Mouse (Mus musculus) small intestine, adult 2 months (tissue): Measurements from ENCODE around the gene Togaram1. TPM values are rescaled to one million over a fixed set of nuclear protein-coding genes. Genes with fewer than 3 reads are reported as not detected.

ENCODE experiments used
- H3K27ac ChIP-seq: fragments of 200-500 bp; 2 replicates; pipeline ENCODE4 v1.5.1; 2012; ENCODE audit warnings: low read depth, low read length, control low read depth, inconsistent platforms; ENCODE audit not compliant: insufficient read depth
- H3K27me3 ChIP-seq: fragments of 200-500 bp; 2 replicates; pipeline ENCODE4 v1.6.1; 2012; ENCODE audit warnings: mild to moderate bottlenecking, moderate library complexity, low read length, inconsistent platforms; ENCODE audit not compliant: control insufficient read depth, insufficient read depth
- H3K36me3 ChIP-seq: fragments of 200-500 bp; 2 replicates; pipeline ENCODE4 v1.6.1; 2012; ENCODE audit warnings: mild to moderate bottlenecking, low read length, control low read depth, inconsistent platforms; ENCODE audit not compliant: control insufficient read depth, insufficient read depth
- H3K4me1 ChIP-seq: fragments of 200-500 bp; 2 replicates; pipeline ENCODE4 v1.6.1; 2012; ENCODE audit warnings: low read length, inconsistent platforms, mixed read lengths; ENCODE audit not compliant: control insufficient read depth, insufficient read depth, insufficient read length
- H3K4me3 ChIP-seq: fragments of 200-500 bp; 2 replicates; pipeline ENCODE4 v1.5.1; 2012; ENCODE audit warnings: low read depth, mild to moderate bottlenecking, control low read depth, inconsistent platforms, low read length, moderate library complexity
- CTCF ChIP-seq: fragments of 200-500 bp; IDR thresholded peaks from 2 replicates; pipeline ENCODE4 v1.5.1; 2012; ENCODE audit warnings: low read depth, mild to moderate bottlenecking, control low read depth, inconsistent platforms, low read length, moderate library complexity, mixed read lengths; ENCODE audit not compliant: insufficient replicate concordance, insufficient read length; ENCODE audit errors: extremely low read depth
- POLR2A ChIP-seq: fragments of 200-500 bp; IDR thresholded peaks from 2 replicates; pipeline ENCODE4 v1.6.1; 2012; ENCODE audit warnings: low read depth, mild to moderate bottlenecking, control low read depth, inconsistent platforms, low read length, moderate library complexity
- WGBS: fragments of 180-500 bp; shearing (Covaris S2); methylation state at CpG from one replicate; pipeline ENCODE4 v1.1.7; 2018; 5-methylcytosine and 5-hydroxymethylcytosine counted together
- polyA plus RNA-seq: library from polyadenylated mRNA; depleted of rRNA; stranded (reverse); fragments of >200 nt; gene quantifications from 2 replicates; pipeline ENCODE4 v1.2.3, GENCODE M21; 2012

Gene Togaram1
- polyA plus RNA-seq, 1 experiment, result 1.1 TPM

DNA sequence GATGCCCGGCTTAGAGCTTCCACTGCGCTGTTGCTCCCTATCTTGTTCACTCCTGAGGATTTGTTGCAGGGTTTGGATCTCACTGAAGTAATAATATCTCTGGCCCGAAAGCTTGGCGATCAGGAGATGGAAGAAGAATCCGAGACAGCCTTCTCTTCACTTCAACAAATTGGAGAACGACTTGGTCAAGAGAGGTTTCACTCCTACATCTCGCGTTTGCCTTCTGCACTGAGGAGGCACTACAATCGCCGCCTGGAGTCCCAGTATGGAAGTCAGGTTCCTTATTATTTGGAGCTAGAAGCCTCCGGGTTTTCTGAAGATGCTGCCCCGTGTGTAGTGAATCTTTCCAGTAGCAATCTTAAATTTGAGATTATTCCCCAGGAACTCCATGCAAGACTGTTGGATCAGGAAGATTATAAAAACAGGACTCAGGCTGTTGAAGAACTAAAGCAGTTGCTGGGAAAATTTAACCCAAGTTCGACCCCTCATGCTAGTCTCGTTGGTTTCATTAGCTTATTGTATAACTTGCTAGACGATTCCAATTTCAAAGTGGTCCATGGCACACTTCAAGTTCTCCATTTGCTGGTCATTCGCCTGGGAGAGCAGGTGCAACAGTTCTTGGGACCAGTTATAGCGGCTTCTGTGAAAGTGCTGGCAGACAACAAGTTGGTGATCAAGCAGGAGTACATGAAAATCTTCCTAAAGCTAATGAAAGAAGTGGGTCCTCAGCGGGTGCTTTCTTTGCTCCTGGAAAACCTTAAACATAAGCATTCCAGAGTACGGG, 1.2 kb downstream of the Togaram1 start:
- Histone ChIP-seq H3K4me3 (peak overlapping the region; percentile 91), H3K27me3 (no peaks in the 10 kb centered on the region), H3K36me3 (0 out of 2 replicates have a peak, but pooled peaks cover 3% of the 10 kb centered on the region), H3K27ac (no peak overlapping the region), H3K4me1 (peaks cover 2% of the 10 kb centered on the region)
- TF ChIP-seq CTCF (no peak), POLR2A (no peak)
- under 1% methylated on average over 19 of the region's 19 CpGs for WGBS

- peak overlapping the region; percentile 47 for H3K4me3 ChIP-seq
- TF ChIP-seq POLR2A, result no peak
- no peak for TF ChIP-seq CTCF
- H3K36me3 ChIP-seq, result 0 out of 2 replicates have a peak, but pooled peaks cover 3% of the 10 kb centered on the region
- H3K27me3 ChIP-seq, result no peaks in the 10 kb centered on the region
- no peak overlapping the region for H3K27ac ChIP-seq
- H3K4me1 ChIP-seq, result peaks cover 2% of the 10 kb centered on the region
- WGBS, result under 1% methylated on average over 9 of the region's 9 CpGs
Measured at GRCm38 (mm10) chr12:64967470-64967869, 1.9 kb downstream of the Togaram1 start.

GRCm38 (mm10) chr12:64968067-64968466, 2.5 kb downstream of the Togaram1 start:
- Histone ChIP-seq H3K27me3 (no peaks in the 10 kb centered on the region), H3K4me3 (no peak overlapping the region), H3K4me1 (peaks cover 2% of the 10 kb centered on the region), H3K27ac (no peak overlapping the region), H3K36me3 (0 out of 2 replicates have a peak, but pooled peaks cover 3% of the 10 kb centered on the region)
- TF ChIP-seq CTCF (no peak), POLR2A (no peak)
- WGBS, result 7% methylated on average over 2 of the region's 2 CpGs

DNA sequence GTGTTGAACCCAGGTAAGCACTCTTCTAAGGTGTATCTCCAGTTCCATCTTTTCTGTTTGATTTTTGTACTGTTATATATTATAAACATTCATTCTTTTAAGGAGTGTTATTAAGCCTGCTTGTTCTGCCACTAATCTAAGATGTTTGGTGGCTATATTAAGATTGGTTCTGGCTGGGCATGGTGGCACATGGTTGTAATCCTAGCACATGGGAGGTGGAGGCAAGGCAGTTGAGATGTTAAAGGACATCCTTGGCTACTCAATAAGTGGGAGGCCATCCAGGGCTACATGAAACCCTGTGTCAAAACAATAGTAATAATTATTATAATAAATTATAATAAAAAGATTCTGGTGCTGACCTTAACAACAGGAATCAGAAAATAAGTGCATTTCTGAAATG, 5.8 kb downstream of the Togaram1 start:
- 0 out of 2 replicates have a peak, but pooled peaks cover 3% of the 10 kb centered on the region for H3K36me3 ChIP-seq
- H3K27ac ChIP-seq, result no peak overlapping the region
- no peaks in the 10 kb centered on the region for H3K27me3 ChIP-seq
- no peak overlapping the region for H3K4me3 ChIP-seq
- no peaks in the 10 kb centered on the region; the same call in none of the 2 replicates for H3K4me1 ChIP-seq
- TF ChIP-seq CTCF, result no peak
- TF ChIP-seq POLR2A, result no peak

DNA sequence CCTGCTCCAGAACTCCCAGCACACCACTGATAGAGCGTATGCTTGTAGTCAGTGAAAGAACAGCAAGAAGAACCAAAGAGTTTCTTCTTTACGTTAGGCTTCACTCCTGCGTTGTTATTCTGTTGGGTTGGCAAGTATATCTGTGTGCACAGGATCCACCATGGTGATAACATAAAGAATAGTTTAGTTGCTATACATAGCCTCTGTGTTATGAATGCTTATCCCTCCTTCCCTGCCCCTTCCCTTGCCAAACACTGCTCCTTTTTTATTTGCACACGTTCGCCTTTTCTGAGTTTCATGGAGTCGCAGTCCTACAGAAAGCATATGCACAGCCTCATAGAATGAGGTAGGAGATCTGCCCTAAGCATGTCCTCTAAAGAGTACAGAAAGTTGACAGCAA, 6.5 kb downstream of the Togaram1 start:
- WGBS, result 65% methylated on average over 6 of the region's 6 CpGs

DNA sequence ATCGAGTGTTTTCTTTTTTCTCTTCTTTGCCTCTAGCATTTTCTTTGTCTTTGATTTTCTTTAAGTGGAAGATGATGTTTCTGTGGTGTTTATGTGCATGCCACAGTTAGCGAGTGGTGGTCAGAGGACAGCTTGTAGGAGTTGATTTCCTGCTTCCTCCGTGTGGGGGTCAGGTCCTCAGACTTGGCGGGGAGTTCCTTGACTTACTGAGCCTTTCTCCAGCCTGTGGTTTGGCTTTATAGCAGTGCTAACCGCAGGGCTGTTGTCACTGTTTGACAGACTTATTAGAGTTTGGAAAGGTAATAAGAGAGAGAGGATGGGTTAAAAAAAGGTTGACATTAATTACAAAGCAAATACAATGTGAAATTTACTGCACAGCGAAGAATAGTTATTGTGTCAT, 10.0 kb downstream of the Togaram1 start:
- Histone ChIP-seq H3K4me1 (no peaks in the 10 kb centered on the region), H3K27me3 (no peaks in the 10 kb centered on the region), H3K27ac (no peak overlapping the region), H3K4me3 (no peak overlapping the region), H3K36me3 (peaks cover 15% of the 10 kb centered on the region)
- no peak for TF ChIP-seq POLR2A
- no peak for TF ChIP-seq CTCF
- WGBS, result 61% methylated on average over 6 of the region's 6 CpGs

More for the DNA sequence above, 6.5 kb downstream of the Togaram1 start:
- TF ChIP-seq POLR2A (no peak), CTCF (no peak)
- no peaks in the 10 kb centered on the region for H3K27me3 ChIP-seq
- H3K4me3 ChIP-seq, result no peak overlapping the region
- no peak overlapping the region for H3K27ac ChIP-seq
- 0 out of 2 replicates have a peak, but pooled peaks cover 3% of the 10 kb centered on the region for H3K36me3 ChIP-seq
- H3K4me1 ChIP-seq, result no peaks in the 10 kb centered on the region; the same call in none of the 2 replicates

DNA sequence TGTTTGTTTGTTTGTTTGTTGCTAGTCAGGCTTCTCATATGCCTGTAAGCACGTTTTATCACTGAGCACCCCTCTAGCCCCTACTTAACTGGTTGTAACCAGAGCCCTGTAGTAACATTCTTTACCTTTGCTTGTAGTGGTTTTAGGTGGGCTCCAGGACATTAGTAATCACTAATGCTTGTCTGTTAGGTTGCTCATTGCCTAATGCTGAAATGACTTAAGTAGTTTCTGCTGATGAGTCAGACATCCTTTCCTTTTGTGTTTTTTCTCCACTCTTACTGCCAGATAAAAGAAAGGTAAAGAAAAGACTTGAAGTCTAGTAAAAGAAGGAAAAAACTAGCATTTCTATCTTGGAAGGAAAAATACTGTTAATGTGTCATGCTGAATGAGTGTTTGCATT, 10.6 kb downstream of the Togaram1 start:
- Histone ChIP-seq H3K36me3 (peaks cover 15% of the 10 kb centered on the region), H3K27ac (no peak overlapping the region), H3K4me1 (no peaks in the 10 kb centered on the region), H3K4me3 (no peak overlapping the region), H3K27me3 (no peaks in the 10 kb centered on the region)
- no peak for TF ChIP-seq CTCF
- 44% methylated on average over 1 of the region's 1 CpGs for WGBS
